Mouse (Mus musculus): ENCODE results near the gene Sh3d19.

The Sh3d19 gene

GRCm38 (mm10) chr3:86141366-86141765 is 170.5 kb downstream of the Sh3d19 start:
- Histone ChIP-seq H3K27me3 (ENCODE audit: control insufficient read depth, insufficient read depth, low read length, poor library complexity, severe bottlenecking) (no peaks in the 10 kb centered on the region), H3K36me3 (ENCODE audit: control insufficient read depth, insufficient read depth, low read length, poor library complexity, severe bottlenecking) (peaks cover 26% of the 10 kb centered on the region)
- DNase-seq (ENCODE audit: low read depth, low spot score): no peak

- DNase-seq (ENCODE audit: low read depth, low spot score): no peak
- no peaks in the 10 kb centered on the region for H3K27me3 ChIP-seq (ENCODE audit: control insufficient read depth, insufficient read depth, low read length, poor library complexity, severe bottlenecking)
- H3K36me3 ChIP-seq (ENCODE audit: control insufficient read depth, insufficient read depth, low read length, poor library complexity, severe bottlenecking): peaks cover 26% of the 10 kb centered on the region
Observed at GRCm38 (mm10) chr3:86141886-86142262, 171.0 kb downstream of the Sh3d19 start.

DNA sequence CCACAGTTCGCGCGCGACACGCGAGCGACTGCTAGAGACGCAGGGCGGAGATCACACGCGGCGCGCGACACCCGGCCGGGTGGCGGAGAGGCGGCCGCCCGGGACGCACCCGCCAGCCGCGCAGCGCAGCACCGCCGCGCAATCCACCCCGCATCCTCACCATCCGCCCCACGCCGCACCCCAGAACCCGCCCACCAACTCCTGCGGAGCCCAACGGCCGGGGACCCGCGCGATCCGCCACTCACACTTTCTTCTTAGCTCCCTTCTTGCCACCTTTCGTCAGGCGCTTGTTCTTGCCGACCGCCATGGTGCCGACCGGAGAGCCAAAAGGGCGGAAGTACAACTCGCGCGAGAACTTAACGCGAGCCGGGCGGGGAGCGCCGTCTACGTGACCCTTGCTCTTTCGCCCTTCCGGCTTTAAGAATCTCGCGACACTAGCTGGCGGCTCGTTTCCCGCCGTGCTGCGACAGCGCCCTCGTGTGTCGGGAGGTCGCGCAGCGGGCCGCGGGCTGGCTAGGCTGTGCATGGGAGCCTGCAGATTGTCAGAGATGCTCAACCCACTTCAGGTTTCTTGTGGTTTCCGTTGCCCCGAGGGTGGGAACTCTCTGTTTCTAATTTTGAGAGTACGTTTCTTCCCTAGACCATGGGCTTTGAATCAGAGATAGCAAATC is 171.5 kb downstream of the Sh3d19 start, which contains the start of gene Rps3a1:
Rps3a1 (minus strand) TSS at position 440 of the 671 bp plus-strand sequence.
- Histone ChIP-seq H3K36me3 (ENCODE audit: control insufficient read depth, insufficient read depth, low read length, poor library complexity, severe bottlenecking) (peaks cover 24% of the 10 kb centered on the region), H3K27me3 (ENCODE audit: control insufficient read depth, insufficient read depth, low read length, poor library complexity, severe bottlenecking) (no peaks in the 10 kb centered on the region)
- DNase-seq (ENCODE audit: low read depth, low spot score): peak; percentile 99

DNA sequence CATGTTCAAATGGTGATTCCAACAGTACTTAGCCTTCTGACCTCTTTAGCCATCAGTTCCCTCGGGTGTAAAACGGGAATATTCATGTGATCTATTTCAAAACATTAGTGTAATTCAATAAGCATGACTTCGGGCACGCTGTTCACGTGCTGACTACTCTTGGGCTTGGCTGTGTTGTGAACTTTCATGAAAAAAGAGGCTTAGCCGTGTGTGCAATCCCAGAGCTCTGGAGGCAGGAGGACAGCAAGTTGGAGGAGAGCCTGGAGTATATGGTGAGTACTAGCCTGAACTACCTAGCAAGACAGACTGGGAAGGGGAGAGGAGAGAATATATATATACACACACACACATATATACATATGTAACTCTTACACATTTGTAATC is 172.0 kb downstream of the Sh3d19 start:
- Histone ChIP-seq H3K36me3 (ENCODE audit: control insufficient read depth, insufficient read depth, low read length, poor library complexity, severe bottlenecking) (peaks cover 20% of the 10 kb centered on the region), H3K27me3 (ENCODE audit: control insufficient read depth, insufficient read depth, low read length, poor library complexity, severe bottlenecking) (no peaks in the 10 kb centered on the region)
- no peak for DNase-seq (ENCODE audit: low read depth, low spot score)

- DNase-seq (ENCODE audit: low read depth, low spot score): no peak
- Histone ChIP-seq H3K27me3 (ENCODE audit: control insufficient read depth, insufficient read depth, low read length, poor library complexity, severe bottlenecking) (no peaks in the 10 kb centered on the region), H3K36me3 (ENCODE audit: control insufficient read depth, insufficient read depth, low read length, poor library complexity, severe bottlenecking) (peaks cover 17% of the 10 kb centered on the region)
Observed at GRCm38 (mm10) chr3:86143343-86143742, 172.4 kb downstream of the Sh3d19 start.

- Histone ChIP-seq H3K27me3 (ENCODE audit: control insufficient read depth, insufficient read depth, low read length, poor library complexity, severe bottlenecking) (no peaks in the 10 kb centered on the region), H3K36me3 (ENCODE audit: control insufficient read depth, insufficient read depth, low read length, poor library complexity, severe bottlenecking) (no peaks in the 10 kb centered on the region)
- peak; percentile 53 for DNase-seq (ENCODE audit: low read depth, low spot score)
Observed at GRCm38 (mm10) chr3:86149063-86149462, 178.2 kb downstream of the Sh3d19 start.

DNA sequence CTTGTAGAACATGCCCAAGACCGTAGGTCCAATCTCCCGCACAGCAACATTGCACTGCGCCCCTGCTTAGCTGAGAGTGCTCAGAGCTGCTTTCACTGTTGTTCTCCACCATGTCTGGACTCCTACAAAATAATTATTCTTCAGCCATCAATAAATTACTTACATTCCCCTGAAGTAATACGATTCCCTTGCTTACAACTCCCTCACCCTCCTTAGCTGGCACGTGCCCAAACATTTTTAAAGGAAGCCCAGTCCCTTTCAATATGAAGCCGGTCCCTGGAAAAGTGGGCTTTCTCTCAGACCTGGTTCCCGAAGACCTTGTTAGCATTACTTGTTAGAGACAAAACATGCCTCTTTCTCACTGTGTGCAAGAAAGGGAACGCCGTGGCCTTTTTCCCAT is 178.6 kb downstream of the Sh3d19 start:
- no peak for DNase-seq (ENCODE audit: low read depth, low spot score)
- Histone ChIP-seq H3K27me3 (ENCODE audit: control insufficient read depth, insufficient read depth, low read length, poor library complexity, severe bottlenecking) (no peaks in the 10 kb centered on the region), H3K36me3 (ENCODE audit: control insufficient read depth, insufficient read depth, low read length, poor library complexity, severe bottlenecking) (no peaks in the 10 kb centered on the region)

GRCm38 (mm10) chr3:86168841-86169425 is 198.0 kb downstream of the Sh3d19 start:
- Histone ChIP-seq H3K27me3 (ENCODE audit: control insufficient read depth, insufficient read depth, low read length, poor library complexity, severe bottlenecking) (no peaks in the 10 kb centered on the region), H3K36me3 (ENCODE audit: control insufficient read depth, insufficient read depth, low read length, poor library complexity, severe bottlenecking) (0 out of 2 replicates have a peak, but pooled peaks cover 2% of the 10 kb centered on the region)
- no peak for DNase-seq (ENCODE audit: low read depth, low spot score)

- no peaks in the 10 kb centered on the region for H3K27me3 ChIP-seq (ENCODE audit: control insufficient read depth, insufficient read depth, low read length, poor library complexity, severe bottlenecking)
- DNase-seq (ENCODE audit: low read depth, low spot score): no peak
- H3K36me3 ChIP-seq (ENCODE audit: control insufficient read depth, insufficient read depth, low read length, poor library complexity, severe bottlenecking): no peaks in the 10 kb centered on the region
Observed at GRCm38 (mm10) chr3:86179714-86180113, 208.8 kb downstream of the Sh3d19 start.

Measured in splenic B cell, adult 2 months (primary cell).